Mouse (Mus musculus) liver, adult 2 months (tissue): Measurements from ENCODE around the gene Gm16440. TPM values are rescaled to one million over a fixed set of nuclear protein-coding genes. Genes with fewer than 3 reads are reported as not detected.
"Not testable (repeated sequence)": the region's sequence is repeated elsewhere in the genome, so short reads cannot be mapped to it uniquely, and the experiment has no call there.

Experiments
- DNase-seq: peaks from one replicate; pipeline ENCODE4 v3.0.0-alpha.2; 2011; ENCODE audit warnings: low read depth, low spot score; ENCODE audit errors: extremely low read depth
- H3K27ac ChIP-seq: fragments of 200-500 bp; replicated peaks from 2 replicates; pipeline ENCODE4 v1.5.1; 2012; ENCODE audit warnings: low read depth, mild to moderate bottlenecking, control low read depth, inconsistent platforms, low read length; ENCODE audit not compliant: insufficient read depth
- H3K27me3 ChIP-seq: fragments of 200-500 bp; 2 replicates; pipeline ENCODE4 v1.6.1; 2012; ENCODE audit warnings: mild to moderate bottlenecking, moderate library complexity, low read length, inconsistent platforms; ENCODE audit not compliant: control insufficient read depth, insufficient read depth
- H3K36me3 ChIP-seq: fragments of 200-500 bp; 2 replicates; pipeline ENCODE4 v1.6.1; 2012; ENCODE audit warnings: low read length, inconsistent platforms; ENCODE audit not compliant: control insufficient read depth, insufficient read depth
- H3K4me1 ChIP-seq: fragments of 200-500 bp; 2 replicates; pipeline ENCODE4 v1.6.1; 2011; ENCODE audit warnings: low read length; ENCODE audit not compliant: control insufficient read depth, insufficient read depth
- H3K4me3 ChIP-seq: fragments of 200-500 bp; 2 replicates; pipeline ENCODE4 v1.5.1; 2011; ENCODE audit warnings: low read depth, mild to moderate bottlenecking, control low read depth, low read length, moderate library complexity; ENCODE audit not compliant: insufficient read depth
- H3K79me2 ChIP-seq: fragments of 200-500 bp; 2 replicates; pipeline ENCODE4 v1.6.1; 2012; ENCODE audit warnings: inconsistent platforms, mild to moderate bottlenecking, low read length, moderate library complexity; ENCODE audit not compliant: control insufficient read depth, insufficient read depth
- H3K9ac ChIP-seq: fragments of 200-500 bp; 2 replicates; pipeline ENCODE4 v1.6.1; 2012; ENCODE audit warnings: low read depth, mild to moderate bottlenecking, control low read depth, inconsistent platforms, low read length
- WGBS: fragments of 180-500 bp; shearing (Covaris S2); methylation state at CpG from one replicate; pipeline ENCODE4 v1.1.7; 2018; 5-methylcytosine and 5-hydroxymethylcytosine counted together
- polyA plus RNA-seq: library from polyadenylated mRNA; depleted of rRNA; stranded (reverse); fragments of >200 nt; gene quantifications from 2 replicates; pipeline ENCODE4 v1.2.3, GENCODE M21; 2012; rRNA removed
- total RNA-seq: library from RNA; depleted of rRNA; stranded (reverse); fragments of >200 nt; gene quantifications from 2 replicates; pipeline ENCODE4 v1.2.3, GENCODE M21; 2014; rRNA removed

The Gm16440 gene
- total RNA-seq (not detected in 2 replicates), polyA plus RNA-seq (not detected in 2 replicates)

DNA sequence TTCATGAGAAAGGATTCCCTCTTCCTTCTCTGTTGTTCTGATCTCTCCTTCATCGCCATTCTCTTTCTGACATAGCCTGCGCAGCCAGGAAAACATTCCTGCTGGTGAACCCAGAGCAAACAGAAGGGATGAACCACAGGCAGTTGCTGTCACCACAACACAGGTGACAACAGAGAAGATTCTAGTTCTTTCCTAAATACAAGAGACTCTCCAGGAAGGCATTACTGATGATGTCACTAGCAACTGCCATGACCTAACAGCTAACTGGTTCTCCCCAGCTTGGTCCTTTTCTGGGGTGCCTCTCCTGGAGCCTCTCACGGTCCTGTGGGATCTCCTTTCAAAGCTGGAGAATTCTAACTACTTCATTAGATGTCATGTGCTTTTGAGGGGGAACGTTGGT, at the start of gene Gm16440:
Gene Gm16440 (minus strand): TSS at position 101 of the 400 bp plus-strand sequence.
- H3K27ac ChIP-seq, H3K79me2 ChIP-seq, H3K4me3 ChIP-seq, H3K9ac ChIP-seq, H3K27me3 ChIP-seq, DNase-seq, H3K4me1 ChIP-seq, H3K36me3 ChIP-seq: not testable (repeated sequence)
- WGBS, result 89% methylated on average over 2 of the region's 4 CpGs

DNA sequence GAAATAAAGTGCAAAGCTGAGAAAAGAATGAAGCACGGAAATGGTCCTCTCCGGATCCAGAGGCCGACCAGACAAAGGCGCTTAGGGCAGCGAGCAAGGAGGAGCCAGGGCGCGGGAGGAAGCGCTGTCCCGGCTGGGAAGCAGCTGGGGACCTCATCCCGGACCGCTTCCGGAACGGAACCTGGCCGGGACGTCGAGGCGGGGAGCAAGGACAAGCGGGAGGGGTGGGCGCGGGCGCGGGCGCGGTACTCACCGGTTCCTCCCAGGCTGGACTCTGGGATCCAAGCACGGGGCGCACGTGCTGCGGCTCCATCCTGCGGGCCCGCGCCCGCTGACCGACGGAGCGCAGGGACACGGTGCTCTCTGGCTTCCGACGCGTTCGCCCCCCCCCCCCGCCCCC, 36.6 kb upstream of the Gm16440 start:
- not testable (repeated sequence) for H3K79me2 ChIP-seq, H3K4me3 ChIP-seq, H3K36me3 ChIP-seq, H3K27ac ChIP-seq, H3K4me1 ChIP-seq, DNase-seq, H3K9ac ChIP-seq, H3K27me3 ChIP-seq
- WGBS, result 7% methylated on average over 14 of the region's 42 CpGs

DNA sequence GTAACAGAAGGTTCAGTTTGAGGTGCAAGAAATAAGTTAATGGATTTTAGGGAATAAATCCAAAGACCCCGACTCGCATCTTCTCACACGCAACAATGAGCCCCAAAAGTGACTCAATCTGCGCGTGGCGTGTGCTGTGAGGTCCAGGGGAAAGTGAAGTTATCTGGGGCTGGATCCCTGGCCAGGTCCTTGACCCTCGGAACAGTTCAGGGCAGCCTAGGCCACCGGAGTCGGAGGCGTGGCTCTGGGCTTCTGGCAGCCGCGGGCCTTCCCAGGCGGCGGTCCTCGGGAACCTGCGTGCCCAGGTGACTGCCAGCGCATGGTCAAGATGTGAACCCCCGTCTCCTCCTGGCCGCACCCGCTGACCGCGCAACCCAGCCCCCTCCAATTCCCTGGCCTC, 36.2 kb upstream of the Gm16440 start:
- H3K9ac ChIP-seq, H3K36me3 ChIP-seq, H3K79me2 ChIP-seq, DNase-seq, H3K4me1 ChIP-seq, H3K4me3 ChIP-seq, H3K27ac ChIP-seq, H3K27me3 ChIP-seq: not testable (repeated sequence)
- WGBS, result 24% methylated on average over 22 of the region's 22 CpGs

DNA sequence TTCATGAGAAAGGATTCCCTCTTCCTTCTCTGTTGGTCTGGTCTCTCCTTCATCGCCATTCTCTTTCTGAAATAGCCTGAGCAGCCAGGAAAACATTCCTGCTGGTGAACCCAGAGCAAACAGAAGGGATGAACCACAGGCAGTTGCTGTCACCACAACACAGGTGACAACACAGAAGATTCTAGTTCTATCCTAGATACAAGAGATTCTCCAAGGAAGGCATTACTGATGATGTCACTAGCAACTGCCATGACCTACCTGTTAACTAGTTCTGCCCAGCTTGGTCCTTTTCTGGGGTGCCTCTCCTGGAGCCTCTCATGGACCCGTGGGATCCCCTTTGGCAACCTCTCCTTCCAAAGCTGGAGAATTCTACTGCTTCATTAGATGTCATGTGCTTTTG, 22.3 kb upstream of the Gm16440 start, which contains the start of gene Gm3591:
Gene Gm3591 (minus strand): TSS at position 101 of the 400 bp plus-strand sequence.
- not testable (repeated sequence) for H3K4me1 ChIP-seq, H3K9ac ChIP-seq, H3K36me3 ChIP-seq, H3K27ac ChIP-seq, H3K27me3 ChIP-seq, H3K79me2 ChIP-seq, H3K4me3 ChIP-seq, DNase-seq
- WGBS, result no CpG with 5 or more reads among the region's 2 CpGs

DNA sequence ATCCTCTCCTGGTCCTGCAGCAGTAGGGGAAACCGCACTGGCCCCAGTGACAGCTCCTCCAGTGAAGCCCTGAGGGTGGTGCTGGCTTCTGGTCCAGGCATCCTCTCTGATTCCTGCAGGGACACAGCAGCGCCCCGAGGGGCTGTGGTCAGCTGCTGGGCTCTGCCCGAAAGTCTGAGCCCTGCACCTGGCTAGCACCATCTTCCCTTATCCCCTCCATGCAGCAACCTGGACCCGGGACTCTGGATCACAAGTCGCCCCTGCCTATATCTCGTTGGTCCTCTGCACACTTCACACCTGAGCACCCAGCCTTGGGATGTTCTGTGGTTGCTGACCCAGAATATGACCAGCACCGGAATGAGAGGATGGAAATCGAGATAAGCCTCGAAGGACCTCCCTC, 46.5 kb downstream of the Gm16440 start, which contains the start of gene Gm3618:
Gene Gm3618 (minus strand): TSS at position 101 of the 400 bp plus-strand sequence.
- H3K36me3 ChIP-seq, H3K4me3 ChIP-seq, DNase-seq, H3K4me1 ChIP-seq, H3K9ac ChIP-seq, H3K27ac ChIP-seq, H3K27me3 ChIP-seq, H3K79me2 ChIP-seq: not testable (repeated sequence)
- WGBS, result no CpG with 5 or more reads among the region's 10 CpGs

Other genes starting within 250 kb of the Gm16440 start
- not detected in 2 replicates for gene Gm21560, start 171.0 kb downstream of the Gm16440 start, total RNA-seq
- gene Gm21560, start 171.0 kb downstream of the Gm16440 start, polyA plus RNA-seq, result not detected in 2 replicates
- not detected in 2 replicates for gene Gm3411, start 103.1 kb downstream of the Gm16440 start, total RNA-seq
- not detected in 2 replicates for gene Gm3411, start 103.1 kb downstream of the Gm16440 start, polyA plus RNA-seq
- gene Gm21103, start 85.5 kb downstream of the Gm16440 start, total RNA-seq, result not detected in 2 replicates
- not detected in 2 replicates for gene Gm21103, start 85.5 kb downstream of the Gm16440 start, polyA plus RNA-seq
- gene Gm3618, start 46.6 kb downstream of the Gm16440 start, total RNA-seq, result not detected in 2 replicates
- not detected in 2 replicates for gene Gm3618, start 46.6 kb downstream of the Gm16440 start, polyA plus RNA-seq
- not detected in 2 replicates for gene Gm3591, start 22.2 kb upstream of the Gm16440 start, total RNA-seq
- not detected in 2 replicates for gene Gm3591, start 22.2 kb upstream of the Gm16440 start, polyA plus RNA-seq
- not detected in 2 replicates for gene Gm3594, start 54.3 kb upstream of the Gm16440 start, total RNA-seq
- not detected in 2 replicates for gene Gm3594, start 54.3 kb upstream of the Gm16440 start, polyA plus RNA-seq
- not detected in 2 replicates for gene Gm8356, start 147.0 kb upstream of the Gm16440 start, total RNA-seq
- not detected in 2 replicates for gene Gm8356, start 147.0 kb upstream of the Gm16440 start, polyA plus RNA-seq
- gene Gm3629, start 200.3 kb upstream of the Gm16440 start, total RNA-seq, result not detected in 2 replicates
- gene Gm3629, start 200.3 kb upstream of the Gm16440 start, polyA plus RNA-seq, result not detected in 2 replicates
- gene Gm3460, start 232.1 kb upstream of the Gm16440 start, total RNA-seq, result not detected in 2 replicates
- gene Gm3460, start 232.1 kb upstream of the Gm16440 start, polyA plus RNA-seq, result not detected in 2 replicates